Mouse (Mus musculus): Measurements from ENCODE around the gene Cckbr. TPM values are rescaled to one million over a fixed set of nuclear protein-coding genes. Genes with fewer than 3 reads are reported as not detected.

Cckbr gene
- total and polyA plus RNA-seq, 3 experiments = not detected

- Histone ChIP-seq H3K9ac (ENCODE audit: control insufficient read depth, low read depth, low read length, poor library complexity, severe bottlenecking) (no peak overlapping the region), H3K79me2 (ENCODE audit: control insufficient read depth, insufficient read depth, low read length, poor library complexity) (no peaks in the 10 kb centered on the region; the same call in 1 of the 2 replicates), H3K4me1 (ENCODE audit: control insufficient read depth in 1 of 2, insufficient read depth in 2 of 2, low read length in 2 of 2) (peaks cover 0 to 11% of the 10 kb centered on the region in 2 experiments; a peak in 2 of 4 replicates), H3K27me3 (ENCODE audit: control insufficient read depth in 1 of 2, insufficient read depth in 2 of 2, low read length in 2 of 2) (no peaks in the 10 kb centered on the region), H3K27ac (ENCODE audit: control insufficient read depth, low read depth, low read length) (no peak overlapping the region), H3K9me3 (replicated peaks; ENCODE audit: insufficient read depth, low read length) (no peaks in the 10 kb centered on the region), H3K36me3 (ENCODE audit: control insufficient read depth in 1 of 2, insufficient read depth in 2 of 2, low read length in 2 of 2) (peaks cover 0 to 23% of the 10 kb centered on the region in 2 experiments; a peak in 3 of 4 replicates), H3K4me3 (ENCODE audit: control insufficient read depth in 1 of 2, insufficient read depth in 1 of 2, low read depth in 2 of 2, low read length in 2 of 2) (no peak overlapping the region)
- no peak for TF ChIP-seq CHD1 (IDR thresholded peaks at IDR 0.05; ENCODE audit: low read depth, low read length)
- no peak for TF ChIP-seq TBP (IDR thresholded peaks at IDR 0.05; ENCODE audit: low read depth, low read length)
- TF ChIP-seq ZMIZ1 (IDR thresholded peaks at IDR 0.05; ENCODE audit: low read depth, low read length) = no peak
- no peak for TF ChIP-seq SMC3 (IDR thresholded peaks at IDR 0.05; ENCODE audit: low read depth, low read length)
- TF ChIP-seq SIN3A (IDR thresholded peaks at IDR 0.05; ENCODE audit: low read length) = no peak
- TF ChIP-seq MAFK (IDR thresholded peaks at IDR 0.05; ENCODE audit: borderline replicate concordance, low read depth, low read length) = no peak
- TF ChIP-seq USF1 (IDR thresholded peaks at IDR 0.05; ENCODE audit: low read depth, low read length) = no peak
- no peak for TF ChIP-seq RAD21 (IDR thresholded peaks at IDR 0.05; ENCODE audit: low read depth, low read length)
- no peak for TF ChIP-seq MEF2A (IDR thresholded peaks at IDR 0.05; ENCODE audit: extremely low read depth, insufficient replicate concordance, low read depth, low read length, poor library complexity, severe bottlenecking)
- no peak for TF ChIP-seq E2F4 (IDR thresholded peaks at IDR 0.05; ENCODE audit: borderline replicate concordance, low read depth, low read length)
- TF ChIP-seq GABPA (IDR thresholded peaks at IDR 0.05; ENCODE audit: low read depth, low read length) = no peak
- no peak for TF ChIP-seq CHD2 (IDR thresholded peaks at IDR 0.05; ENCODE audit: low read length)
- no peak for TF ChIP-seq ETS1 (IDR thresholded peaks at IDR 0.05; ENCODE audit: low read depth, low read length)
- TF ChIP-seq USF2 (IDR thresholded peaks at IDR 0.05; ENCODE audit: borderline replicate concordance in 1 of 2, insufficient read depth in 1 of 2, low read depth in 1 of 2, low read length in 2 of 2) = no peak
- peak; percentile 23 for DNase-seq (ENCODE audit: low read depth, low spot score)
These were observed 30.3 kb upstream of the Cckbr start for GRCm38 (mm10) chr7:105395131-105395820.

GRCm38 (mm10) chr7:105396126-105396525 is 29.4 kb upstream of the Cckbr start:
- DNase-seq (ENCODE audit: low read depth, low spot score) = peak; percentile 51
- TF ChIP-seq CHD1 (IDR thresholded peaks at IDR 0.05; ENCODE audit: low read depth, low read length) (no peak), ETS1 (IDR thresholded peaks at IDR 0.05; ENCODE audit: low read depth, low read length) (0 out of 2 replicates have a peak, but pooled peaks have one; percentile 16), MAFK (IDR thresholded peaks at IDR 0.05; ENCODE audit: borderline replicate concordance, low read depth, low read length) (no peak), EP300 (IDR thresholded peaks at IDR 0.05; ENCODE audit: low read depth in 1 of 2, low read length in 2 of 2) (peak; percentile 28 to 44; a peak in 2 of 4 replicates), TAL1 (IDR thresholded peaks at IDR 0.05; ENCODE audit: low read length) (0 out of 2 replicates have a peak, but pooled peaks have one; percentile 11)
- peaks cover 0 to 11% of the 10 kb centered on the region in 2 experiments; a peak in 2 of 4 replicates for H3K4me1 ChIP-seq (ENCODE audit: control insufficient read depth in 1 of 2, insufficient read depth in 2 of 2, low read length in 2 of 2)
- no peak overlapping the region for H3K9ac ChIP-seq (ENCODE audit: control insufficient read depth, low read depth, low read length, poor library complexity, severe bottlenecking)
- H3K27me3 ChIP-seq (ENCODE audit: control insufficient read depth in 1 of 2, insufficient read depth in 2 of 2, low read length in 2 of 2) = no peaks in the 10 kb centered on the region
- no peaks in the 10 kb centered on the region; the same call in 1 of the 2 replicates for H3K79me2 ChIP-seq (ENCODE audit: control insufficient read depth, insufficient read depth, low read length, poor library complexity)
- H3K36me3 ChIP-seq (ENCODE audit: control insufficient read depth in 1 of 2, insufficient read depth in 2 of 2, low read length in 2 of 2) = peaks cover 0 to 23% of the 10 kb centered on the region in 2 experiments; a peak in 3 of 4 replicates
- no peaks in the 10 kb centered on the region for H3K9me3 ChIP-seq (replicated peaks; ENCODE audit: insufficient read depth, low read length)
- H3K4me3 ChIP-seq (ENCODE audit: control insufficient read depth in 1 of 2, insufficient read depth in 1 of 2, low read depth in 2 of 2, low read length in 2 of 2) = no peak overlapping the region
- no peak overlapping the region for H3K27ac ChIP-seq (ENCODE audit: control insufficient read depth, low read depth, low read length)
